31 mouse cellular contexts compared by ENCODE assay signal in genomic region chr11:50415563-50416241, GRCm38 (mm10). TPM values are rescaled to one million over a fixed set of nuclear protein-coding genes. Genes with fewer than 3 reads are reported as not detected.
DNase-seq lines count a peak whose midpoint lies in the region; ATAC-seq and TF ChIP-seq lines count a peak whose summit lies in the region.
"Had no signal": no experiment of that assay in that cellular context is flagged by ENCODE, and none has a peak within 500 bp of the region (broad histone marks: within the 10 kb centered on the region; RNA-seq: fewer than 3 reads in every experiment).

No protein-coding gene starts in this region.

- no peak overlapping the region for H3K4me2 ChIP-seq in liver, embryonic 12.5 days
- H3K4me2 ChIP-seq: embryonic facial prominence, embryonic 13.5 days; forebrain, embryonic 13.5 days; kidney, embryonic 15.5 days; liver, embryonic 13.5 days; lung, embryonic 15.5 days; midbrain, embryonic 15.5 days; neural tube, embryonic 15.5 days had no signal

- H3K4me3 ChIP-seq in liver, adult 2 months (ENCODE audit: insufficient read depth, low read depth, low read length): no peak overlapping the region
- H3K4me3 ChIP-seq in liver, embryonic 12.5 days: no peak overlapping the region
- no peak overlapping the region for H3K4me3 ChIP-seq in MEL (ENCODE audit: control insufficient read depth in 1 of 2, insufficient read depth in 1 of 2, low read depth in 2 of 2, low read length in 2 of 2)
- H3K4me3 ChIP-seq: embryonic facial prominence, embryonic 13.5 days; forebrain, embryonic 13.5 days; gastrocnemius, adult 2 months; heart, embryonic 10.5 days; kidney, embryonic 15.5 days; limb, embryonic 10.5 days; liver, embryonic 13.5 days; lung, embryonic 15.5 days; midbrain, embryonic 15.5 days; neural tube, embryonic 15.5 days had no signal

- TF ChIP-seq RAD21 in MEL (IDR thresholded peaks at IDR 0.05; ENCODE audit: low read depth, low read length): no peak

- ATAC-seq in liver, embryonic 12.5 days: no peak
- ATAC-seq in megakaryocyte, adult 5-6 weeks (ENCODE audit: poor library complexity, severe bottlenecking): peak; percentile 98
- ATAC-seq: forebrain, embryonic 13.5 days; intestine, postnatal 0 days; midbrain, embryonic 15.5 days had no signal

- peaks cover 9% of the 10 kb centered on the region for H3K4me1 ChIP-seq in liver, adult 2 months (ENCODE audit: control insufficient read depth, insufficient read depth, low read length)
- no peaks in the 10 kb centered on the region; the same call in 1 of the 2 replicates for H3K4me1 ChIP-seq in liver, embryonic 12.5 days
- H3K4me1 ChIP-seq in MEL (ENCODE audit: control insufficient read depth in 1 of 2, insufficient read depth in 2 of 2, low read length in 2 of 2): no peaks in the 10 kb centered on the region
- H3K4me1 ChIP-seq: embryonic facial prominence, embryonic 13.5 days; forebrain, embryonic 13.5 days; heart, embryonic 10.5 days; kidney, embryonic 15.5 days; limb, embryonic 10.5 days; liver, embryonic 13.5 days; lung, embryonic 15.5 days; midbrain, embryonic 15.5 days; neural tube, embryonic 15.5 days had no signal

- peaks cover 13% of the 10 kb centered on the region for H3K36me3 ChIP-seq in liver, adult 2 months (ENCODE audit: control insufficient read depth, insufficient read depth, low read length)
- H3K36me3 ChIP-seq in liver, embryonic 12.5 days: peaks cover 44% of the 10 kb centered on the region
- no peaks in the 10 kb centered on the region; a peak in 2 of 4 replicates for H3K36me3 ChIP-seq in MEL (ENCODE audit: control insufficient read depth in 1 of 2, insufficient read depth in 2 of 2, low read length in 2 of 2)

- no peaks in the 10 kb centered on the region for H3K79me2 ChIP-seq in liver, adult 2 months (ENCODE audit: control insufficient read depth, insufficient read depth, low read length)
- H3K79me2 ChIP-seq in MEL (ENCODE audit: control insufficient read depth, insufficient read depth, low read length, poor library complexity): no peaks in the 10 kb centered on the region

- H3K27ac ChIP-seq in liver, adult 2 months (replicated peaks; ENCODE audit: insufficient read depth, low read depth, low read length): peak overlapping the region; percentile 58
- no peak overlapping the region for H3K27ac ChIP-seq in liver, embryonic 12.5 days
- no peak overlapping the region for H3K27ac ChIP-seq in MEL (ENCODE audit: control insufficient read depth, low read depth, low read length)
- H3K27ac ChIP-seq: embryonic facial prominence, embryonic 13.5 days; forebrain, embryonic 13.5 days; gastrocnemius, adult 2 months; heart, embryonic 10.5 days; kidney, embryonic 15.5 days; limb, embryonic 10.5 days; liver, embryonic 13.5 days; lung, embryonic 15.5 days; midbrain, embryonic 15.5 days; neural tube, embryonic 15.5 days; stomach, postnatal 0 days had no signal

- WGBS in liver, adult 2 months: 81% methylated on average over 6 of the region's 6 CpGs
- 56% methylated on average over 6 of the region's 6 CpGs for WGBS in liver, embryonic 12.5 days (ENCODE audit: insufficient replicate concordance)

- H3K27me3 ChIP-seq in liver, adult 2 months (ENCODE audit: control insufficient read depth, insufficient read depth, low read length): no peaks in the 10 kb centered on the region
- H3K27me3 ChIP-seq in liver, embryonic 12.5 days (replicated peaks): no peaks in the 10 kb centered on the region
- H3K27me3 ChIP-seq in MEL (ENCODE audit: control insufficient read depth in 1 of 2, insufficient read depth in 2 of 2, low read length in 2 of 2): no peaks in the 10 kb centered on the region
- H3K27me3 ChIP-seq: embryonic facial prominence, embryonic 13.5 days; forebrain, embryonic 13.5 days; kidney, embryonic 15.5 days; liver, embryonic 13.5 days; lung, embryonic 15.5 days; megakaryocyte, embryonic 14.5 days; midbrain, embryonic 15.5 days; neural tube, embryonic 15.5 days had no signal

- H3K9ac ChIP-seq in liver, adult 2 months (ENCODE audit: low read depth, low read length): no peak overlapping the region
- no peak overlapping the region for H3K9ac ChIP-seq in liver, embryonic 12.5 days
- H3K9ac ChIP-seq in MEL (ENCODE audit: control insufficient read depth, low read depth, low read length, poor library complexity, severe bottlenecking): no peak overlapping the region
- H3K9ac ChIP-seq: embryonic facial prominence, embryonic 13.5 days; forebrain, embryonic 13.5 days; kidney, embryonic 15.5 days; liver, embryonic 13.5 days; lung, embryonic 15.5 days; midbrain, embryonic 15.5 days; neural tube, embryonic 15.5 days had no signal

- no peak for TF ChIP-seq CTCF in liver, adult 2 months (IDR thresholded peaks at IDR 0.05; ENCODE audit: low read depth, low read length)
- TF ChIP-seq CTCF in MEL (IDR thresholded peaks at IDR 0.05 in 2 of 3, conservative IDR thresholded peaks at IDR 0.05 in 1 of 3; ENCODE audit: control insufficient read depth in 1 of 3, insufficient read depth in 1 of 3, low read depth in 2 of 3, low read length in 3 of 3, poor library complexity in 1 of 3, severe bottlenecking in 1 of 3): no peak

- no peak for TF ChIP-seq POLR2A in liver, adult 2 months (IDR thresholded peaks at IDR 0.05; ENCODE audit: extremely low read depth, insufficient read depth, low read length)
- TF ChIP-seq POLR2A in MEL (IDR thresholded peaks at IDR 0.05; ENCODE audit: control insufficient read depth in 1 of 2, insufficient read depth in 1 of 2, low read depth in 1 of 2, low read length in 2 of 2, poor library complexity in 1 of 2): no peak

- no peaks in the 10 kb centered on the region for H3K9me3 ChIP-seq in liver, embryonic 12.5 days (replicated peaks)
- H3K9me3 ChIP-seq in MEL (replicated peaks; ENCODE audit: insufficient read depth, low read length): no peaks in the 10 kb centered on the region
- H3K9me3 ChIP-seq: embryonic facial prominence, embryonic 13.5 days; forebrain, embryonic 13.5 days; heart, embryonic 10.5 days; kidney, embryonic 15.5 days; limb, embryonic 10.5 days; liver, embryonic 13.5 days; lung, embryonic 15.5 days; megakaryocyte, embryonic 14.5 days; midbrain, embryonic 15.5 days; neural tube, embryonic 15.5 days had no signal

- DNase-seq in liver, adult 2 months (ENCODE audit: extremely low read depth, low read depth, low spot score): peak; percentile 77
- DNase-seq in 416B (ENCODE audit: low read depth) (peak; percentile 90), MEL (ENCODE audit: low read depth, low spot score) (no peak)
- no peak for DNase-seq in heart, adult 11 months
- DNase-seq in right cerebral cortex, adult 2 months (ENCODE audit: low spot score in 2 of 2): no peak
- DNase-seq in right cerebral cortex, postnatal 10 days (ENCODE audit: low spot score in 2 of 2): no peak
- DNase-seq: adrenal gland, postnatal 10 days; B cell, adult 2 months; cerebellum, adult 11 months; cerebellum, postnatal 14 days; gastrocnemius, adult 2 months; heart, postnatal 4 days; kidney, postnatal 4 days; layer of hippocampus, adult 9-11 months; liver, embryonic 13.5 days; right cerebral cortex, postnatal 14 days; thymus, adult 2 months; thymus, postnatal 4 days had no signal

- no peak for TF ChIP-seq EP300 in MEL (IDR thresholded peaks at IDR 0.05; ENCODE audit: low read depth in 1 of 2, low read length in 2 of 2)

TF ChIP-seq in MEL, 35 proteins besides CTCF, POLR2A, EP300 and RAD21:
- TF ChIP-seq ZNF384 (IDR thresholded peaks at IDR 0.05; ENCODE audit: low read depth, low read length) (peak; percentile 36; the same call in 1 of the 2 replicates), CHD1 (IDR thresholded peaks at IDR 0.05; ENCODE audit: low read depth, low read length) (no peak)

RNA-seq across cellular contexts. Expression of gene Rufy1, which starts 15.2 kb away (rescaled TPM):
- total RNA-seq in liver, adult 2 months (2014; rRNA removed): 10.5 and 10.6 TPM in 2 replicates
- polyA plus RNA-seq in liver, adult 2 months (2012; rRNA removed): 7.4 and 8.1 TPM in 2 replicates
- 12.0 and 12.8 TPM in 2 replicates for polyA plus RNA-seq in liver, embryonic 12.5 days (2016; fragmentation: Nextera tagmentation; extraction: Ambion mirVana)
- total RNA-seq in MEL (2012; rRNA removed): 13.8 and 18.4 TPM in 2 replicates
- 10 to 100 TPM in 1 of 2 experiments, not detected in 1; 17.8 TPM for polyA plus RNA-seq in MEL (2012; ENCODE audit: insufficient read depth in 1 of 2, insufficient read length in 2 of 2, low read depth in 1 of 2, low replicate concordance in 2 of 2, missing spikeins in 1 of 2)
- 51.2 and 53.0 TPM in 2 replicates for total RNA-seq in megakaryocyte, adult 5-6 weeks (2015)
- 81.6 and 82.2 TPM in 2 replicates for total RNA-seq in megakaryocyte, adult 5-6 weeks (2017)

RNA-seq across cellular contexts. Expression of gene Hnrnph1, which starts 38.9 kb away (rescaled TPM):
- 84.3 and 97.1 TPM in 2 replicates for total RNA-seq in liver, adult 2 months (2014; rRNA removed)
- 13.7 and 17.6 TPM in 2 replicates for polyA plus RNA-seq in liver, adult 2 months (2012; rRNA removed)
- polyA plus RNA-seq in liver, embryonic 12.5 days (2016; fragmentation: Nextera tagmentation; extraction: Ambion mirVana): 160 TPM in 2 replicates
- total RNA-seq in MEL (2012; rRNA removed): 227 and 232 TPM in 2 replicates
- polyA plus RNA-seq in MEL (2012; ENCODE audit: insufficient read depth in 1 of 2, insufficient read length in 2 of 2, low read depth in 1 of 2, low replicate concordance in 2 of 2, missing spikeins in 1 of 2): 100 to 1,000 TPM; 425 to 552 TPM
- total RNA-seq in megakaryocyte, adult 5-6 weeks (2015): 400 and 438 TPM in 2 replicates
- total RNA-seq in megakaryocyte, adult 5-6 weeks (2017): 436 and 510 TPM in 2 replicates

Comparison
In these comparisons a context has a peak if more than half of its experiments do, and no peak if none do; other contexts are left out.
1. DNase-seq: peak in liver, adult 2 months (single experiment) and 416B (single experiment); none in MEL (single experiment), heart, adult 11 months (single experiment), right cerebral cortex, adult 2 months (0 of 2) and right cerebral cortex, postnatal 10 days (0 of 2).